Mouse (Mus musculus) adrenal gland (tissue): ENCODE measurements around the gene Slc7a4.

ENCODE experiments used
- intact Hi-C: fragments of 180-260 bp; cut with DNase I; formaldehyde crosslinking; loops from one replicate; pipeline ENCODE4 v1.15.1; 2025

Slc7a4 gene

DNA sequence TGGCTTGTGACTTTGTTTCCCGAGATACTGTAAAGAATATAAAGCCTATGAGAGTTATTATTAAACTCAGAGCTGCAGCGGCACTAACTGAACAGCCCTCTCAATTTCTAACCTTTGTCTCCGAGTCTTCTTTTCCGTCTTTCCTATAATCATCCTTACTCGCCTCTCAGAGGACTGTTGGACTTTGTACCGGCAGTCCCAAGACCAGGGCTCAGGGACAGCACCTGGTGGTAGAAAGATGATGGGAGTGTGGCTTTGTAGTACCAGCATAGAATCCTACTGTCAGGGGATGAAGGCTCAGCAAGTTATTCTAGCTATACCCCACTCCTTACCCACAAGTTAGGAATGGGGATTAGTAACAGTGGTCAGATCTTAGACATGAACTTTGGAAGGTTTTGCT lies 56.8 kb downstream of the Slc7a4 start:
- intact Hi-C loops, result no loop called here

DNA sequence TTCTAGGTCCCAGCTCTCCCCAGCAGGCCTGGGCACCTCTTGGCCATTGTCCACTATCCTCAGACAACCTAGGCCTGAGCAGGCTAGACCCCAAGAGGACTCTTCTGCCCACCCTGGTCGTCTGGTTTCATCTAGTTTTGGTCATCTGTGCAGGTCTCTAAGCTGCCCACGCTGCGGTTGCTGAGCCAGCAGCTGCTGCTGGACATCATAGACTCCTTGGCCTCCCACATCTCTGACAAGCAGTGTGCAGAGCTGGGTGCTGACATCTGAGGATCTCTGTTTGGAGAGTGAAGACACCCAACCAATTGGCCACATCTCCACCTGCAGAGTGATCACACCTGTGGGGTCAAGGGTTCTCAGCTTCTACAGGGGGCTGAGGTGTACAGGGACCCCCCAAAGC lies 57.5 kb downstream of the Slc7a4 start:
- intact Hi-C loops, result no loop called here

DNA sequence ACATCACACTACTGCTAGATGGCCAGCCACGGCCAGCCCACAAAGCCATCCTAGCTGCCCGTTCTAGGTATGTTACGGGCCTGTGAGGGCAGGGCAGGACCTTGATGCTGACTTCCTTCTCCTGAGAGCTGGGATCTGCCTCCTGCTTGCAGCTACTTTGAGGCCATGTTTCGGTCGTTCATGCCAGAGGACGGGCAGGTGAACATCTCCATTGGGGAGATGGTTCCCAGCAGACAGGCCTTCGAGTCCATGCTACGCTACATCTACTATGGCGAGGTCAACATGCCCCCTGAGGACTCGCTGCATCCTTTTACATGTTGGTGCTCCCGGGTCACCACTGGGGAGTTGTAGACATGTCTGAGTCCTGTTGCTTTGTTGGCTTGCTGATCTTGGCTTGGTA lies 58.9 kb downstream of the Slc7a4 start:
- intact Hi-C loops, result no loop called here
